Mouse (Mus musculus) liver, postnatal 0 days (tissue): ENCODE data around the gene Atoh8.

Experiments
- CTCF ChIP-seq: sonication (generic); IDR thresholded peaks from 2 replicates; pipeline ENCODE4 v1.5.1; 2016; ENCODE audit warnings: antibody characterized with exemption, low read depth
- EP300 ChIP-seq: IDR thresholded peaks from 2 replicates; pipeline ENCODE4 v1.6.1; 2016; ENCODE audit warnings: antibody characterized with exemption, low read depth, mild to moderate bottlenecking

DNA sequence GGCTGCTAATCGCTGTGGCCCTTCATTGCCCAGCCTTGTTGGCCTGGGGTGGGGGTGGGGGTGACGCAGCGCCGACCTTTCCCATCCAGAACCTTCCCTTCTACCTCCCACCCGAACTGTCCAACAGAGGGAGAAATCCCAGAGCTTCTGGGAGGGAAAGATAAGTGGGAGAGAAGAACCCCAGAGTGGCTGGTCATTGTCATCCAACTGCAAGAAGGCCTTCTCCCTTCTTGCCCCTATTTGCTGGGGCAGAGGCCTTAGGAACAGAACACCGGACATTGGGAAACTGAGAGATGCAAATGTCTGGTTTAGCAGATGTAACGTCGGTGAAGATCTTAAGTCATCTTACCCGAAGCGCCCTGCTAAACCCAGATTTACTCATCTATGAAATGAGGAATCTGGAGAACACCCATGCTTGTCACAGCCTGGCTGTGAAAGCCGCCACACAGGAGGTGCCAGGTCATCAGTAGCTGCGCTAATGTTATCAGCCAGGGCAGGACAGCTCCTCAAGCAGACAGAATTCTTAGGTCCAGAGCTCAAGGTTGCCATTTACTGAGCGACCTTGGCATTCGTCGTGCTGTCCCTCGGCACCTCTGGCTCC lies 530 bp upstream of the Atoh8 start:
- TF ChIP-seq CTCF (no peak), EP300 (no peak)
